Mouse (Mus musculus) small intestine, adult 2 months (tissue): ENCODE results near the gene Pla2g5. TPM values are rescaled to one million over a fixed set of nuclear protein-coding genes. Genes with fewer than 3 reads are reported as not detected.
"Not testable (repeated sequence)": the region's sequence is repeated elsewhere in the genome, so short reads cannot be mapped to it uniquely, and the experiment has no call there.

Experiments used
- H3K27ac ChIP-seq: fragments of 200-500 bp; 2 replicates; pipeline ENCODE4 v1.5.1; 2012; ENCODE audit warnings: low read depth, low read length, control low read depth, inconsistent platforms; ENCODE audit not compliant: insufficient read depth
- H3K27me3 ChIP-seq: fragments of 200-500 bp; 2 replicates; pipeline ENCODE4 v1.6.1; 2012; ENCODE audit warnings: mild to moderate bottlenecking, moderate library complexity, low read length, inconsistent platforms; ENCODE audit not compliant: control insufficient read depth, insufficient read depth
- H3K36me3 ChIP-seq: fragments of 200-500 bp; 2 replicates; pipeline ENCODE4 v1.6.1; 2012; ENCODE audit warnings: mild to moderate bottlenecking, low read length, control low read depth, inconsistent platforms; ENCODE audit not compliant: control insufficient read depth, insufficient read depth
- H3K4me1 ChIP-seq: fragments of 200-500 bp; 2 replicates; pipeline ENCODE4 v1.6.1; 2012; ENCODE audit warnings: low read length, inconsistent platforms, mixed read lengths; ENCODE audit not compliant: control insufficient read depth, insufficient read depth, insufficient read length
- H3K4me3 ChIP-seq: fragments of 200-500 bp; 2 replicates; pipeline ENCODE4 v1.5.1; 2012; ENCODE audit warnings: low read depth, mild to moderate bottlenecking, control low read depth, inconsistent platforms, low read length, moderate library complexity
- CTCF ChIP-seq: fragments of 200-500 bp; IDR thresholded peaks from 2 replicates; pipeline ENCODE4 v1.5.1; 2012; ENCODE audit warnings: low read depth, mild to moderate bottlenecking, control low read depth, inconsistent platforms, low read length, moderate library complexity, mixed read lengths; ENCODE audit not compliant: insufficient replicate concordance, insufficient read length; ENCODE audit errors: extremely low read depth
- POLR2A ChIP-seq: fragments of 200-500 bp; IDR thresholded peaks from 2 replicates; pipeline ENCODE4 v1.6.1; 2012; ENCODE audit warnings: low read depth, mild to moderate bottlenecking, control low read depth, inconsistent platforms, low read length, moderate library complexity
- WGBS: fragments of 180-500 bp; shearing (Covaris S2); methylation state at CpG from one replicate; pipeline ENCODE4 v1.1.7; 2018; 5-methylcytosine and 5-hydroxymethylcytosine counted together
- polyA plus RNA-seq: library from polyadenylated mRNA; depleted of rRNA; stranded (reverse); fragments of >200 nt; gene quantifications from 2 replicates; pipeline ENCODE4 v1.2.3, GENCODE M21; 2012

Pla2g5 gene
- polyA plus RNA-seq, 1 experiment: 6.0 TPM

DNA sequence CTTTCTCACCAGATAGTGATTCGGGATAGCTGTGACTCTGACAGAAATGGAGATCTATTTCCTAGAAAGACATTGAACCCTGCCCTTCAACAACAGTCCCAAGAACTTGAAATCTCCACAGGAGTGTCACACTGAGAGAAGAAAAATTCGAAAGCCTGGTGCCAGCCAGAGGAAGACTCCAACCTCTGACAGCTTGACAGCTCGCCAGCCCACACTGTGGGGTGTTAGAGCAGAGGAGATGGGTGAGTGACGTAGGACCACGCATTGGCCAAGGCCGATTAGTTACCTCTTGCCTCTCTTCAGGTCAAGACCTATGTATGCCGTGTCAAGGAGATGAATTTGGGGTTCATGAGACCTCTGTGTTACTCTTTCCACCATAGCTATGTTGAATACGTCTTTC lies 22.6 kb downstream of the Pla2g5 start:
- no peaks in the 10 kb centered on the region for H3K36me3 ChIP-seq
- H3K27ac ChIP-seq: no peak overlapping the region
- 92% methylated on average over 8 of the region's 8 CpGs for WGBS
- TF ChIP-seq CTCF: no peak
- TF ChIP-seq POLR2A: no peak
- H3K27me3 ChIP-seq: no peaks in the 10 kb centered on the region
- no peak overlapping the region for H3K4me3 ChIP-seq
- H3K4me1 ChIP-seq: peaks cover 1% of the 10 kb centered on the region; the same call in 1 of the 2 replicates

- TF ChIP-seq POLR2A (no peak), CTCF (no peak)
- Histone ChIP-seq H3K4me1 (peaks cover 7% of the 10 kb centered on the region; the same call in 1 of the 2 replicates), H3K27ac (no peak overlapping the region), H3K4me3 (no peak overlapping the region), H3K27me3 (no peaks in the 10 kb centered on the region), H3K36me3 (no peaks in the 10 kb centered on the region)
- WGBS: 57% methylated on average over 6 of the region's 6 CpGs
Measured at GRCm38 (mm10) chr4:138839806-138840205, 23.5 kb downstream of the Pla2g5 start.

DNA sequence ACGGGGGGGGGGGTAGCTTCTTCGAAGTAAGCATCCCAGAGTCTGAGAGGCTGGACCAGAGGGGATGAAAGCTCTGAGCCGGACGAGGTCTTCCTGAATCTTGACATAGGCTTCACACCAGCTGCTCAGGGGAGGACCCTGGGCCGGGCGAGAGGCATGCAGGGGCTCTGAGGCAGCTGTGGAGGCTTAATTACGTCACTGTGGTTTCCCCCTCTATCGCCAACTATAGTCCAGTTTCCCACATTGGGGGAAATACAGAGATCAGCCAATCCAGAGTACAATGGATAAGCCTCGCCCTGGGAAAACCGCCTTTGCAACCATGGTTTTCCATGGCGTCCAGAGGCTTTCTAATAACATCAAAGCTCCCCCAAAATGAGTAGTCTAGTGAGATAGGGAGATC lies 36.1 kb downstream of the Pla2g5 start:
- Histone ChIP-seq H3K27me3 (no peaks in the 10 kb centered on the region), H3K36me3 (no peaks in the 10 kb centered on the region), H3K4me3 (no peak overlapping the region), H3K27ac (peak overlapping the region; percentile 64), H3K4me1 (peaks cover 13% of the 10 kb centered on the region; the same call in 1 of the 2 replicates)
- 17% methylated on average over 11 of the region's 11 CpGs for WGBS
- no peak for TF ChIP-seq POLR2A
- no peak for TF ChIP-seq CTCF

GRCm38 (mm10) chr4:138825751-138826567 lies 37.3 kb downstream of the Pla2g5 start:
- H3K27me3 ChIP-seq: no peaks in the 10 kb centered on the region
- 3% methylated on average over 18 of the region's 18 CpGs for WGBS
- H3K4me3 ChIP-seq: no peak overlapping the region
- no peaks in the 10 kb centered on the region for H3K36me3 ChIP-seq
- no peak for TF ChIP-seq CTCF
- no peak for TF ChIP-seq POLR2A
- peak overlapping the region; percentile 85 for H3K27ac ChIP-seq
- peaks cover 13% of the 10 kb centered on the region; the same call in 1 of the 2 replicates for H3K4me1 ChIP-seq

DNA sequence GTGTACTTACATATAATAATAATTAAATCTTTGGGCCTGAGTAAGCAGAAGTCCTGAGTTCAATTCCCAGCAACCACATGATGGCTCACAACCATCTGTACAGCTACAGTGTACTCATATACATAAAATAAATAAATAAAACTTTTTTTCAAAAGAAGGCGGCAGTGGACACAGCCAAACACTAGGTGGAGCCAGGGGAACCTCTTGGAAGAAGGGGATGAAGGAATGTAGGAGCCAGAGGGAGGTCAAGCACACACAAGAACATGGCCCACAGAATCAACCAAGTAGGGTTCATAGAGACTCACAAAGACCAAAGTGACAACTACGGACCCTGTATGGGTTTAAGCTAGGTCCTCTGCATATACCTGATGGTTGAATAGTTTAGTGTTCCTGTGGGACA lies 38.6 kb downstream of the Pla2g5 start:
- WGBS: 67% methylated on average over 2 of the region's 2 CpGs
- no peak overlapping the region for H3K4me3 ChIP-seq
- H3K27ac ChIP-seq: peak overlapping the region; percentile 21; the same call in 1 of the 2 replicates
- H3K36me3 ChIP-seq: no peaks in the 10 kb centered on the region
- no peaks in the 10 kb centered on the region for H3K27me3 ChIP-seq
- H3K4me1 ChIP-seq: peaks cover 13% of the 10 kb centered on the region; the same call in 1 of the 2 replicates
- no peak for TF ChIP-seq POLR2A

- H3K36me3 ChIP-seq, H3K27me3 ChIP-seq, H3K4me3 ChIP-seq, H3K27ac ChIP-seq: not testable (repeated sequence)
- TF ChIP-seq CTCF: peak; percentile 10; the same call in 1 of the 2 replicates
- peaks cover 13% of the 10 kb centered on the region; the same call in 1 of the 2 replicates for H3K4me1 ChIP-seq
- WGBS: 80% methylated on average over 2 of the region's 2 CpGs
Measured at GRCm38 (mm10) chr4:138824161-138824560, 39.1 kb downstream of the Pla2g5 start.

DNA sequence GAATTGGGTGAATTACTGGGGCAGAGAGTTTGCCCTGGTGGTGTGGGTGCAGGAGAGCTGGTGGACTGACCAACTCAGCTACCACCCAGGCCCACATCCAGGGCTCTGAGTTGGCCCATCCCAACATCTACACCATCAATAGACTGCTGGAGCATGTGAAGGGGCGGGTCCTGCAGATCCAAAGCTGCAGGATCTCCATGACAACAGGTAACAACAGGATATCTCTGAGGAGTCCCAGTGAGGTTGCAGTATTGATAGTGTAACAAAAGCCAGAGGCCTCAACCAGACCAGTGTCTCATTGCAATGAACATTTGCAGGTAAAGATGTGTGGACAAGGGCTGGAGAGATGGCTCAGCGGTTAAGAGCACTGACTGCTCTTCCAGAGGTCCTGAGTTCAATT lies 42.2 kb downstream of the Pla2g5 start:
- Histone ChIP-seq H3K36me3 (no peaks in the 10 kb centered on the region), H3K4me3 (no peak overlapping the region), H3K27me3 (no peaks in the 10 kb centered on the region), H3K27ac (no peak overlapping the region), H3K4me1 (peaks cover 2% of the 10 kb centered on the region; the same call in 1 of the 2 replicates)
- 98% methylated on average over 2 of the region's 2 CpGs for WGBS
- TF ChIP-seq POLR2A (no peak), CTCF (no peak)
